Mouse (Mus musculus) stomach, embryonic 14.5 days (tissue): ENCODE measurements at regions not wholly inside any gene's neighbourhood (a gene's known extent, or its start where the extent isn't known, plus 50 kb on each side); places are given as distances from the start of the nearest gene placed in this dataset.

Experiments
- ATAC-seq: fragments of 200-750 bp; cut with Nextera tagmentation; 2 replicates; pipeline ENCODE4 v1.8.0; 2017; ENCODE audit warnings: low read depth, moderate TSS enrichment; ENCODE audit not compliant: insufficient number of reproducible peaks, insufficient read depth, low FRiP score
- H3K27ac ChIP-seq: fragments of 300-500 bp; sonication (generic); 2 replicates; pipeline ENCODE4 v1.5.1; 2014; ENCODE audit warnings: mild to moderate bottlenecking, low read length, moderate library complexity, mixed read lengths
- H3K27me3 ChIP-seq: fragments of 300-500 bp; sonication (generic); 2 replicates; pipeline ENCODE4 v1.6.1; 2014; ENCODE audit warnings: low read length, control low read depth, mixed read lengths; ENCODE audit not compliant: control insufficient read depth, insufficient read depth
- H3K36me3 ChIP-seq: fragments of 300-500 bp; sonication (generic); 2 replicates; pipeline ENCODE4 v1.6.1; 2014; ENCODE audit warnings: mild to moderate bottlenecking, control low read depth, low read length, moderate library complexity, mixed read lengths; ENCODE audit not compliant: control insufficient read depth, insufficient read depth
- H3K4me1 ChIP-seq: fragments of 300-500 bp; sonication (generic); 2 replicates; pipeline ENCODE4 v1.6.1; 2014; ENCODE audit warnings: low read length, control low read depth, mixed read lengths; ENCODE audit not compliant: control insufficient read depth, insufficient read depth
- H3K4me2 ChIP-seq: fragments of 300-500 bp; sonication (generic); replicated peaks from 2 replicates; pipeline ENCODE4 v1.6.1; 2014; ENCODE audit warnings: low read depth, low read length, control low read depth
- H3K4me3 ChIP-seq: fragments of 300-500 bp; sonication (generic); 2 replicates; pipeline ENCODE4 v1.5.1; 2014; ENCODE audit warnings: low read depth, low read length, control low read depth
- H3K9ac ChIP-seq: fragments of 300-500 bp; sonication (generic); replicated peaks from 2 replicates; pipeline ENCODE4 v1.6.1; 2014; ENCODE audit warnings: low read depth, mild to moderate bottlenecking, control low read depth, low read length, moderate library complexity, mixed read lengths
- H3K9me3 ChIP-seq: fragments of 300-500 bp; sonication (generic); 2 replicates; pipeline ENCODE4 v1.6.1; 2016; ENCODE audit warnings: low read depth, low read length, control low read depth; ENCODE audit not compliant: control insufficient read depth
- WGBS: fragments of 180-500 bp; shearing (Covaris S2); extraction: QIAGEN DNeasy Blood & Tissue Kit; methylation state at CpG from one replicate; pipeline ENCODE4 v1.1.7; 2014; 5-methylcytosine and 5-hydroxymethylcytosine counted together

- Histone ChIP-seq H3K4me2 (no peak overlapping the region), H3K36me3 (no peaks in the 10 kb centered on the region), H3K4me3 (no peak overlapping the region), H3K9ac (no peak overlapping the region), H3K27ac (no peak overlapping the region), H3K9me3 (no peaks in the 10 kb centered on the region), H3K4me1 (no peaks in the 10 kb centered on the region), H3K27me3 (no peaks in the 10 kb centered on the region)
- WGBS = 53% methylated on average over 5 of the region's 5 CpGs
- ATAC-seq = no peak
Observed at GRCm38 (mm10) chr16:30881186-30881585, 200.0 kb downstream of the Xxylt1 start.

DNA sequence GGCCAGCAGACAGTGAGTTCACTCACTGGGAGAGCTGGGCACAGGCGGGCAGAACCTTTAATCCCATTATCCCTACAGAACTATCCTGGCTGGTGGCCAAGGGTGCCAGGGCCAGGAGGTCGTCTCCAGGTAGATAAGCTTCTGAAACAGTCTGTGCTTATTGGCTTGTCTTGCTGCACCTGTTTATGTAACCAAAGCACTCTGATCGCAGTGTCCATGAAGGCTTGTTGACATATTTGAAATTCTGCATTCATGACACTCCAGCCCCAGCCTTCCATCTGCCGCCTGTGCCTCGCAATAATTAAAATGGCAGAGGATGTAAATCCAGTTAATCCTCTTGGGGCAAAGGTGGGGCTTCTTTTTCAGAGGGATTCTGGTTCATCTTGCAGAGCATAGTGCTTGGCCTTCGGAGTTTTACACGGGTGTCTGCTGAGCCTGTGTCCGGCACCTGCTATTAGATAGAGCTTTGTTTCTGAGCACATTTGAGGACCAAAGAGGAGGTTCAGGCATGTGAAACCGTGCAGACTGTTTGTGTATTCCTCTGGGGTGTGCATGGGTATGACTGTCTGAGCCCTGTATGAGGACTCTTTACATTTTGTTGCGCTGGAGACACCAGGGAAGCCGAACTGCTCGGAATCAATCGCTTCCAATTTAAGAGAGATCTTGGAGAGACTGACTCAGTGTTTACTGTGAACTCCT lies 197.6 kb downstream of the Xxylt1 start:
- Histone ChIP-seq H3K4me2 (no peak overlapping the region), H3K4me3 (no peak overlapping the region), H3K27ac (no peak overlapping the region), H3K9me3 (no peaks in the 10 kb centered on the region), H3K27me3 (no peaks in the 10 kb centered on the region), H3K9ac (no peak overlapping the region), H3K4me1 (no peaks in the 10 kb centered on the region), H3K36me3 (no peaks in the 10 kb centered on the region)
- no peak for ATAC-seq
- 54% methylated on average over 13 of the region's 13 CpGs for WGBS

DNA sequence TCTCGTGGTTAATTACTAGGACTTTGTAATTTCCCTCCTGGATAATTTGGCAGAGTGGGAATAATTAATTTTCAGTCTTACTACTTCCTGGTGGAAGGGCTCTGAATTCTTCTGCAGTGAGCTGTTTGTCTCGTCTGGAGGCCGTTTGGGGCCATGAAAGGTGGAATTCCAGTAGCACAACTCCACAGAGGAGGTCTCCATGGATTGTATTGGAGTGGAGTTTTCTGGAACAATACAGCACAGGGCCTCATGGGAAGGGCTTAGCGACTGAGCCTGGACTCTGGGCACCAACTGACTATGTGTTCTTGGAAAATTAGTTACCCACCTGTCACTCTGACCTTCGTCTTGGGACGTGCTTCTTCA lies 197.1 kb downstream of the Xxylt1 start:
- ATAC-seq = no peak
- H3K4me2 ChIP-seq = no peak overlapping the region

DNA sequence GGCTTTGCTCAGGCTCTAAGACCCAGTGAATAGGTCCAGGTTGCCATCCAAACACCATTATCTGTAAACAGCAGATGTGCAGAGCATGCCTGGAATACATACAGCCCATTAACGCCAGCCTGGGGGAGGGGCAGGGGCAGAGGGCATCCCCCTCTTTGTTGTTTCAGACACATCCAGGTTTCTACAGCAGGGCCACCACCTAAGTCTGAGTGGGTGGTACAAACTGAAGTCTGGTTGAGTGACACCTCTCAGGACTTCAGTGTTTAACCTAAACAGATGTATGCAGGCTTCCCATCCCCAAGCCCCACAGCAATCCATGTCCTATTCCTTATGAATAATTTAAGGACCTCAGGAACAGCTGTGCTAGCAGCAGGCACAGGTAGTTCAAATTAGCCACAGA lies 194.2 kb downstream of the Xxylt1 start:
- no peak for ATAC-seq
- 27% methylated on average over 1 of the region's 1 CpGs for WGBS

More for the DNA sequence above, 197.1 kb downstream of the Xxylt1 start:
- Histone ChIP-seq H3K4me3 (no peak overlapping the region), H3K9ac (no peak overlapping the region), H3K36me3 (no peaks in the 10 kb centered on the region), H3K4me1 (no peaks in the 10 kb centered on the region), H3K9me3 (no peaks in the 10 kb centered on the region), H3K27ac (no peak overlapping the region), H3K27me3 (no peaks in the 10 kb centered on the region)
- WGBS = 51% methylated on average over 6 of the region's 6 CpGs

DNA sequence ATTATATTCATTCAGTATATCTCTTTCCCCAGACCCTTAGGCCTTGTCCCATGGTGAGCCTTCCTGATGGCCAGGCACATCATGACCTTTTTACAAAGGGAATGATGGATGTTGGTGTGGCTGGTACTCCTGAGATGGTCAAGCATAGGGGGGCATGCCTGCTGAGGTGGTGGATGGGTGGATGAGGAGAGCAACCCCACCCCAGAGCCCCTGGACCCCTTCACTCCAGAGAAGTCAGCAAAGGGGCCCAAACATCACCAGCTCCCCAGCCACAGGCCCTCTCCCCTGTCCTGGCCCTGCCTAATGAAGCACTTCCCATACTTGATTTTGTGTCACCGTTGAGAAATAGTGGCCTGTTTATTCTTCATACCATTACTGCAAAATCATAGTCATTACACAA lies 193.7 kb downstream of the Xxylt1 start:
- Histone ChIP-seq H3K27me3 (no peaks in the 10 kb centered on the region), H3K36me3 (no peaks in the 10 kb centered on the region), H3K27ac (no peak overlapping the region), H3K4me1 (no peaks in the 10 kb centered on the region), H3K9me3 (no peaks in the 10 kb centered on the region), H3K9ac (no peak overlapping the region), H3K4me3 (no peak overlapping the region), H3K4me2 (no peak overlapping the region)
- 79% methylated on average over 1 of the region's 1 CpGs for whole genome bisulfite sequencing
- no peak for ATAC-seq

More for the DNA sequence above, 194.2 kb downstream of the Xxylt1 start:
- H3K36me3 ChIP-seq = no peaks in the 10 kb centered on the region
- H3K4me3 ChIP-seq = no peak overlapping the region
- H3K4me2 ChIP-seq = no peak overlapping the region
- H3K27me3 ChIP-seq = no peaks in the 10 kb centered on the region
- H3K9ac ChIP-seq = no peak overlapping the region
- H3K9me3 ChIP-seq = no peaks in the 10 kb centered on the region
- H3K4me1 ChIP-seq = no peaks in the 10 kb centered on the region
- H3K27ac ChIP-seq = no peak overlapping the region

DNA sequence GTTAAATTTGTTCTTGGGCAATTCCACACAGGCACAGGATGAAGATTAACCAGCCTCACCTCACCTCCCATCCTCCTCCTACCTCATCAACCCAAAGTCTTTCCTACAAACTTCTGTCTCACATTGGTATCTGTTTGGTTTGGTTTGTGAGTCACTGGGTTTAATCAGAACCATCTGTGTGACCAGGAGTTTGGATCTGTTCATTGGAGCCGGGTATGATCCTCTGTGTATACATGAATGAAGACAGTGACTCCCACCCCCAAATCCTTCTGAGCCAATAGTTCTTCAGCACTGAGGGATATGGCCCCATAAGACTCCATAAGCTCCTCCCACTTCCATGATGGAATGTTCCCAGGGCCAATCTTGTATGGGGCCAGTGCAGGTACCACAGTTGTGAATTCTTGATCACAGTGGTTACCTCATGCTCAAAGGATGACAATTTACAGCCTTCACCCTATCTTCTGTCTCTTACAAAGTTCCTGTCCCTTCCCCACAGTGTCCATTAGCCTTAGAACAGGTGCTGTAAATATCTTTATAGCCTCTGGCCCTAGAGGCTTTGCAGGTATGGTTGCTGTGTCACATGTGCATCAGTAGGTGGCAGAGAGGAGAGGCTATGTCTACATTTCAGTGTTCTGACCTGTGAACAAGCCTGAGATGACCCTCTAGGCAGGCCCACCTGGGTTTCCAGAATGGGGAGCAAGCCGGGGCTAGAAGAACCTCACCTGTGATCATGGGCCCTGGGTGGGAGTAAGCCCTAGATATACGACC lies 192.5 kb downstream of the Xxylt1 start:
- no peak overlapping the region for H3K4me3 ChIP-seq
- no peak for ATAC-seq
- H3K36me3 ChIP-seq = no peaks in the 10 kb centered on the region
- no peaks in the 10 kb centered on the region for H3K4me1 ChIP-seq
- no peaks in the 10 kb centered on the region for H3K9me3 ChIP-seq
- no peak overlapping the region for H3K27ac ChIP-seq
- 81% methylated on average over 3 of the region's 3 CpGs for WGBS
- H3K27me3 ChIP-seq = no peaks in the 10 kb centered on the region
- no peak overlapping the region for H3K4me2 ChIP-seq
- H3K9ac ChIP-seq = no peak overlapping the region

GRCm38 (mm10) chr16:30892606-30893005 lies 188.6 kb downstream of the Xxylt1 start:
- no peak for ATAC-seq

GRCm38 (mm10) chr16:30894086-30894485 lies 187.1 kb downstream of the Xxylt1 start:
- Histone ChIP-seq H3K4me3 (no peak overlapping the region), H3K9me3 (no peaks in the 10 kb centered on the region), H3K27me3 (no peaks in the 10 kb centered on the region), H3K9ac (no peak overlapping the region), H3K36me3 (no peaks in the 10 kb centered on the region), H3K4me1 (no peaks in the 10 kb centered on the region), H3K4me2 (no peak overlapping the region), H3K27ac (no peak overlapping the region)
- no peak for ATAC-seq

More at GRCm38 (mm10) chr16:30892606-30893005, 188.6 kb downstream of the Xxylt1 start:
- Histone ChIP-seq H3K4me3 (no peak overlapping the region), H3K4me1 (no peaks in the 10 kb centered on the region), H3K36me3 (no peaks in the 10 kb centered on the region), H3K9me3 (no peaks in the 10 kb centered on the region), H3K27me3 (no peaks in the 10 kb centered on the region), H3K27ac (no peak overlapping the region), H3K4me2 (no peak overlapping the region), H3K9ac (no peak overlapping the region)
- WGBS = 94% methylated on average over 6 of the region's 6 CpGs
